ENCODE assay signal across 18 mouse cellular contexts in the genomic region with DNA sequence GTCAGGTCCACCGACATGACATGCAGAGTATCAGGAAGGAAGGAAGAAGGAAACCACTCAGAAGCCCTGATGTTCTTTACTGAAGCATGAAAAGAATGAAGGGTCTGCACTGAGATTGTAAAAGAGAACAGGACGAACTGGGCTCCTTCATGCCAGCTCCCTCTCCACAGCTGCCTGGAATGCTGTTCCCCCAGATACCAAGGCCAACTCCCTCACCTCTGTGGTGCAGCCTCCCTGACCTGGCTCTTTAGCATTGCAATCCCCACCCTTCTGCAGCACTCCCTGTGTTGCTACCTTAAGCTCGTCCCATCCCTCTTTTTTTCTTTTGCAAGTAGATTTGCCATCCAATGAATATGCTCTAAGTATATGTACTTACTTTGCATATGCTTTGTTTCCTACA. TPM values are rescaled to one million over a fixed set of nuclear protein-coding genes. Genes with fewer than 3 reads are reported as not detected.
A peak's percentile ranks its signal among the peaks of the same experiment; 100 is the strongest.
DNase-seq lines count a peak whose midpoint lies in the region; ATAC-seq and TF ChIP-seq lines count a peak whose summit lies in the region.
"Had no signal": no experiment of that assay in that cellular context is flagged by ENCODE, and none has a peak within 500 bp of the region (broad histone marks: within the 10 kb centered on the region; RNA-seq: fewer than 3 reads in every experiment).

No protein-coding gene starts in this region.

- DNase-seq in heart, postnatal 36 days = no peak
- DNase-seq in liver = peak; percentile 56
- DNase-seq in lung, adult 2 months = peak; percentile 56
- peak; percentile 58 to 84 for DNase-seq in lung, postnatal 4 days
- DNase-seq in cerebellum, adult 11-12 months = no peak
- DNase-seq in adipocyte (ENCODE audit: low spot score) = no peak
- DNase-seq in forebrain, embryonic 10.5 days (ENCODE audit: extremely low spot score, low spot score) = no peak
- DNase-seq: adrenal gland, adult 2 months; cerebellum, adult 8-10 months; forebrain, postnatal 0 days; gastrocnemius, adult 2 months; heart, adult 18-20 months; thymus, adult 2 months had no signal

- TF ChIP-seq POLR2A in lung, adult 2 months (IDR thresholded peaks at IDR 0.05; ENCODE audit: borderline replicate concordance, extremely low read depth, low read depth, low read length) = no peak

- no peaks in the 10 kb centered on the region for H3K27me3 ChIP-seq in heart, embryonic 13.5 days (replicated peaks)
- H3K27me3 ChIP-seq in forebrain, embryonic 10.5 days (ENCODE audit: poor library complexity, severe bottlenecking) = peaks cover 86% of the 10 kb centered on the region
- H3K27me3 ChIP-seq: embryonic facial prominence, embryonic 15.5 days had no signal

- no peak for ATAC-seq in heart, embryonic 13.5 days (ENCODE audit: extremely low read depth, insufficient number of reproducible peaks, low FRiP score, low TSS enrichment)
- ATAC-seq: forebrain, postnatal 0 days had no signal

- 0 out of 2 replicates have a peak overlapping the region, but pooled peaks have one; percentile 12 for H3K27ac ChIP-seq in heart, embryonic 13.5 days (replicated peaks)
- no peak overlapping the region for H3K27ac ChIP-seq in forebrain, embryonic 10.5 days
- H3K27ac ChIP-seq: embryonic facial prominence, embryonic 15.5 days; gastrocnemius, adult 2 months; midbrain, embryonic 10.5 days; neural tube, embryonic 13.5 days had no signal

- 0 out of 2 replicates have a peak, but pooled peaks cover 7% of the 10 kb centered on the region for H3K9me3 ChIP-seq in heart, embryonic 13.5 days
- peaks cover 10% of the 10 kb centered on the region; the same call in 1 of the 2 replicates for H3K9me3 ChIP-seq in forebrain, embryonic 10.5 days

- TF ChIP-seq CTCF in lung, adult 2 months (IDR thresholded peaks at IDR 0.05; ENCODE audit: insufficient read depth, low read length) = no peak

- no peaks in the 10 kb centered on the region for H3K36me3 ChIP-seq in heart, embryonic 13.5 days
- no peaks in the 10 kb centered on the region for H3K36me3 ChIP-seq in forebrain, embryonic 10.5 days (replicated peaks)
- H3K36me3 ChIP-seq: embryonic facial prominence, embryonic 15.5 days; midbrain, embryonic 10.5 days; neural tube, embryonic 13.5 days had no signal

- 46% methylated on average over 3 of the region's 3 CpGs for WGBS in heart, embryonic 13.5 days
- 38% methylated on average over 3 of the region's 3 CpGs for WGBS in lung, adult 2 months
- 85% methylated on average over 3 of the region's 3 CpGs for WGBS in forebrain, embryonic 10.5 days

- peaks cover 47% of the 10 kb centered on the region for H3K4me1 ChIP-seq in heart, embryonic 13.5 days
- peaks cover 6% of the 10 kb centered on the region; the same call in 1 of the 2 replicates for H3K4me1 ChIP-seq in lung, adult 2 months (ENCODE audit: control insufficient read depth, insufficient read depth, low read length)
- peaks cover 28% of the 10 kb centered on the region for H3K4me1 ChIP-seq in forebrain, embryonic 10.5 days

- no peak overlapping the region for H3K4me2 ChIP-seq in heart, embryonic 13.5 days
- H3K4me2 ChIP-seq: embryonic facial prominence, embryonic 15.5 days; neural tube, embryonic 13.5 days had no signal

- H3K9ac ChIP-seq in heart, embryonic 13.5 days = no peak overlapping the region
- H3K9ac ChIP-seq: embryonic facial prominence, embryonic 15.5 days; forebrain, postnatal 0 days; neural tube, embryonic 13.5 days had no signal

- intact Hi-C loops in heart, postnatal 36 days (cut with DNase I) = no loop called here

- no peak overlapping the region for H3K4me3 ChIP-seq in heart, embryonic 13.5 days
- H3K4me3 ChIP-seq in lung, adult 2 months (replicated peaks; ENCODE audit: extremely low read depth, low read depth, low read length) = no peak overlapping the region
- H3K4me3 ChIP-seq in forebrain, embryonic 10.5 days = no peak overlapping the region
- H3K4me3 ChIP-seq: embryonic facial prominence, embryonic 15.5 days; gastrocnemius, adult 2 months; midbrain, embryonic 10.5 days; neural tube, embryonic 13.5 days had no signal

RNA-seq across cellular contexts. Expression of a gene that starts 52.3 kb away (rescaled TPM):
- 7.7 and 8.8 TPM in 2 replicates for polyA plus RNA-seq in heart, embryonic 13.5 days (2015; fragmentation: Nextera tagmentation; extraction: Ambion mirVana)
- 10 to 100 TPM; 23.5 to 26.2 TPM for total RNA-seq in heart, postnatal 36 days (2021)
- polyA plus RNA-seq in lung, adult 2 months (2012; rRNA removed) = 9.1 and 12.8 TPM in 2 replicates
- polyA plus RNA-seq in forebrain, embryonic 10.5 days (2016; fragmentation: Nextera tagmentation; extraction: Ambion mirVana) = 1.4 and 2.3 TPM in 2 replicates
- total RNA-seq: monocyte, adult 5-6 weeks had no signal

RNA-seq across cellular contexts. Expression of a gene that starts 57.4 kb away (rescaled TPM):
- 4.6 and 5.5 TPM in 2 replicates for polyA plus RNA-seq in heart, embryonic 13.5 days (2015; fragmentation: Nextera tagmentation; extraction: Ambion mirVana)
- 1 to 10 TPM; 5.5 to 6.5 TPM for total RNA-seq in heart, postnatal 36 days (2021)
- polyA plus RNA-seq in lung, adult 2 months (2012; rRNA removed) = 7.9 and 19.9 TPM in 2 replicates
- 9.2 and 9.7 TPM in 2 replicates for polyA plus RNA-seq in forebrain, embryonic 10.5 days (2016; fragmentation: Nextera tagmentation; extraction: Ambion mirVana)

Comparison
In these comparisons a context has a peak if more than half of its experiments do, and no peak if none do; other contexts are left out.
1. DNase-seq: peak in liver (single experiment), lung, adult 2 months (single experiment) and lung, postnatal 4 days (2 of 2); none in heart, postnatal 36 days (0 of 2), cerebellum, adult 11-12 months (single experiment), adipocyte (single experiment) and forebrain, embryonic 10.5 days (single experiment).